Mouse (Mus musculus) olfactory bulb, adult 2 months (tissue): Measurements from ENCODE around the gene Tnfrsf14.

ENCODE experiments used
- CTCF ChIP-seq: fragments of 200-500 bp; IDR thresholded peaks from 2 replicates; pipeline ENCODE4 v1.5.1; 2012; ENCODE audit warnings: low read depth, mild to moderate bottlenecking, low read length, moderate library complexity; ENCODE audit not compliant: insufficient read depth
- POLR2A ChIP-seq: fragments of 200-500 bp; IDR thresholded peaks from 2 replicates; pipeline ENCODE4 v1.6.1; 2012; ENCODE audit warnings: mild to moderate bottlenecking, low read depth, low read length, moderate library complexity; ENCODE audit not compliant: insufficient read depth

DNA sequence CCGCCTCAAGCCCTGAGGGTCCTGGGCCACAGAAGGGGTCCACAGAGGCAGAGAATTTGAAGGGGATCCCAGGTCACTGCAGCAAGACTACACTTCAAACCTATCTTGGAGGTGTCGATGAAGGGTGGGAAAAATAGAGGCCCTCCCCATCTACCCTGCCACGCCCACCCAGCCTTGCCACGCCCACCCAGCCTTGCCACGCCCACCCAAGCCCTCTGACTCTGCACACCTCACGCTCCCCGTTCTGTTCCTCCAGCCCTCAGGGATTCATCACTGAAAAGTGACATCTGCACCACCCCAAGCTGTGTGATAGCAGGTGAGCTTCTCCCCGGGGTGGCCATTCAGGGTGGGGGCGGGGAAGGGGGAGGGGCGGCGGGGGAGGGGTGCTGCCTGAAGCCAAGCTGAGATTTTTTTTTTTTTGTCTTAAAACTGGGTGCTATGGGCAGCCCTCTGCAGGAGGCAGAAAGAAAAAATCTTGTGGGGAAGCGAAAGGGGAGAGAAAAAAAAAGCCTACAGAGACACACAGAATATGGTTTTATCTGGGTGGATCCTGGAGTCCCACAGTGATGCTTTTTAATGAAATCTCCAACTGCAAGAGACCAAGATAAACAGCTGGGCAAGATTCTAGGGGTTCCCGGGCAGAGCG lies 46.2 kb downstream of the Tnfrsf14 start:
- TF ChIP-seq CTCF (no peak), POLR2A (no peak)
